Mouse (Mus musculus) neutrophil, adult 5-6 weeks (primary cell): ENCODE data around the gene Scg2. TPM values are rescaled to one million over a fixed set of nuclear protein-coding genes. Genes with fewer than 3 reads are reported as not detected.

Experiments
- ATAC-seq: fragments of 151-379, 151-347 bp; 2 replicates; pipeline ENCODE4 v1.8.0; 2017; ENCODE audit warnings: mild to moderate bottlenecking, moderate TSS enrichment; ENCODE audit not compliant: insufficient number of reproducible peaks, poor library complexity, low FRiP score, severe bottlenecking; ENCODE audit errors: extremely low read depth
- total RNA-seq: library from RNA; stranded (forward); fragments of 200-1000 nt; gene quantifications from 2 replicates; pipeline ENCODE4 v1.2.3, GENCODE M21; 2017

Gene Scg2
- total RNA-seq: not detected in 2 replicates

DNA sequence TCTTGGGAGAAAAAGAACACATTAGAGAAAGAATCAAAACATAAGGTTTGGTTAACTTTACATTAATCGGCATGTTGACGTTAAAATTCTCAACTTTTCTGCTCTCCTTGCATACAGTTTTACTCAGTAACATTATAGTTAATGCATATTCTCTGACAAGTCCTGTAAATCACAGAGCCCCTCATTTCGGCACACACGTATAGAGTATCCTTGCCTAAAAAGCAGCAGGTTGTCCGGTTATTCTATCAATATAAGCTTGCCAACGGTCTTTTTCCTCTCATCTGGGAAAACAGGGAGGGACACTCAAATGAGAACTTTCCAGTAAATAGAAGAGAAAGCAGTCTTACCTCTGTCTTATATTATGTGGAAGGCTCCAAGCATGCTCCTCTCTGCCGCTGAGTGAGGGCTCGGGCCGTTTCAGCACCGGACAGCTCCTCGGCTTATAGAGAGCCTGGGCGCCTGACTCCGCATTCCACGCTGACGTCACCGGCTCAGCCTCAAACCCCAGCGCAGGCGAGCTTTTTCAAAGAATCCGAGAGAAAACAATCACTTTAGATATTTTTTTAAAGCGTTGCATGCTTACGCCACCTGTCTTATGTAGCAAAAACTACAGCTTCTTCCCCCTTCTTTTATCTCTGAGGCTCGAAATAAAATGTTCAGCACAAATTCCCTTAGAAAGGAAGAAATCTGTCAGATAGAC lies at the start of gene Scg2:
Scg2 (minus strand) TSS at position 512 of the 700 bp plus-strand sequence.
- no peak for ATAC-seq

DNA sequence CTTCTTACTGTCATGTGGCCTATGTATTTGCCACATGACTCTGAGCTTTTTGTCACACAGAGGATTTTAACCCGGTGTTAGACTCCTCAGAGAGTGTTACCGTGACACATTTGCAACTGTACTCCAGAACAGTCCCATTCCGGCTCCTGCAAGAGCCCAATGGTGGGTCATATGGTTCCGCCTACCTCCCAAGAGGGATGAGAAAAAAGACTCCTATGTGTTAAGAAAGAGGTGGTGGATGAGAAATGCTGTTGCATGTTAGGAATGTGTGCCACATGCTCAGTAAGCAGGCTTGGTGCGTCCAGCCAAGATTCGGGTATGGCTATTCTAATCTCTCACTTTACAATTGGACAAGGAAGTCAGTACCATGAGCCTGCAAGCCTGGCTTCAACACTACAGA lies 45.6 kb upstream of the Scg2 start:
- ATAC-seq: no peak

DNA sequence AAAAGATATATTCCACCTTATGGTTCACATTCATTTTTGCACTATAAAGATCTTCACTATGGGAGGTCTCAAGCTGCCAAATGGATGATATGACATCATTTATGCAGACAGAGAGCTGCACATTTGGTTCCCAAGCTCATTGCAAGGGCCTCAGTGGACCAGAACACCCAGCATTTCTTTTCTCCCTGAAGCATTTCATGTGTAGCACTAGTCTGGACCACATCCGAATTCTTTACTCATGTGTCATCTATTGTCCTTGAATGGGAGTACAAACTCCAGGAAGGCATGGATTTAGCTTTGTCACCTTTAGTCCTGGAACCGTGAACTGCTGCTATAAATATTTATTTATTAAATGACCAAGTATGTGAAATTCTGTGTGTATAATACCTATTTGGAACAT lies 30.9 kb upstream of the Scg2 start:
- no peak for ATAC-seq

DNA sequence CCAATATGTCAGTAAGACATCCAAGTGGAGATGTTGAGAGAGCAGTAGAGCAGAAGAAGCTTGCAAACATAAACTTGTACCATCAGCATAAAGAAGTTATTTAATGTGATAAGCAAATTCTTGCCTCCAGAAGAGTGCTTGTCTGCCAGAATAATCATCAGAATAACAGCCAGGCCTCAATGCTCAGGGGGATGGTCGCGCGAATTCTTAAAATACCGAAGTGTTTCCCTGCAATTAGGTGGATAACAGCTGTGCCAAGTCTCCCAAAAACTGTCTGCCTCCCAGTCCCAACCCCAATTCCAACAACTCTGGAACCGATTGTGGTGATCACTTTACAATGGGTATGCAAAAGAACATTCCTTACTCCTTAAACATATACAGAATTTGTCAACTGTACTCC lies 30.0 kb upstream of the Scg2 start:
- ATAC-seq: no peak

DNA sequence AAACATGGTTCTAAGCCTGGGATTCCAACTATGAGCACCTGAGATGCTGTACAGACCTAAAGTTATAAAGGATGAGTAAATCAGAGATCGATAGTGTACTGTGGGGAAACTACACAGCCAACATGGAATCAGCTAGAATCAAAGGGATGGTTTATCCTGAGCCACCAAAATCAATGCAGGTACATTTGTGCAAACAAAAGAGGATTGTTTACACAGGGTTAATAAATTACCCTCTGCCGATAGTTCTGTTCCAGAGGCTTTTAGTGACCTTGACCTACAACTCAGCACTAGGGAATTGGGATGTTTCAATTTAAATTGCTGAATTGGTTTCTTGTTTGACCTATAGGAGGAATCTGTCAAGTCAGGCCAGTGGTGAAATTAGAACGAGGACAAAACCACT lies 26.7 kb upstream of the Scg2 start:
- ATAC-seq: no peak

DNA sequence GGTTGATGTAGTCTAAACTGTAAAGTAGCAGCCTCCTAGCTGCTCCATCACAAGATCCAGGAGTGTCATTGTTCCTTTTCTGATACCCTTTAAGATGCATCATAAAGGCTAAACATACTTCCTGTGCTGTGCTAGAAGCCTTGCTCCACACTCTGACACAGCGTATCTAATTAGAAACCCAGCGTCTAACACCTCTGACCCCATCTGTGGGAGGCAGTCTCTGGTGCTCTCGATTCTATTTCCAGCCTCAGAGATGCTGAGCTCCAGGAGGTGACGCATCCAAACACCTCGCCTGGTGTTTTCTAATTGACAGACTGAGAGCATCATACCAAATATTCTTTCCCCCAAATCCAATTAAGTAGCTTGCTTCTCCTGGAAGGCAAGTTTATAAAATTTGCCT lies 18.6 kb upstream of the Scg2 start:
- no peak for ATAC-seq

DNA sequence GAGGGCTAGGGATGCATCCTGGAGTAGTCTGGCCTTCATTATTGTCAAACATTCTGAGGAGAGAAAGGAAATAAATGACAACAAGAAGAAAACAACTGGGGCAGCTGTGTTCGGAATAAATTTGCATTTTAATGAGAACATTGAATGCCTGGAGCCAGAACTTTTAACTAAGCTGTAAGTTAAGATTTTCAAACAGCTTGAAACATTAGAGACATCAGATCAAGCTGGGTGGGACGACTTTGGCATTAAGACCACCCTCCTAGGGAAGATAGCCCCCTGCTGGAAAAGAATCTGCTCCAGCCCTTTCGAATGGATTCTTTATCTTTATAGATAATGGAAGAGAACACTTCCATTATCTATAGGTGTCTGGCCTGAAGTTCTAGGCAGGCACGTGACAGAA lies 14.2 kb upstream of the Scg2 start:
- ATAC-seq: no peak

DNA sequence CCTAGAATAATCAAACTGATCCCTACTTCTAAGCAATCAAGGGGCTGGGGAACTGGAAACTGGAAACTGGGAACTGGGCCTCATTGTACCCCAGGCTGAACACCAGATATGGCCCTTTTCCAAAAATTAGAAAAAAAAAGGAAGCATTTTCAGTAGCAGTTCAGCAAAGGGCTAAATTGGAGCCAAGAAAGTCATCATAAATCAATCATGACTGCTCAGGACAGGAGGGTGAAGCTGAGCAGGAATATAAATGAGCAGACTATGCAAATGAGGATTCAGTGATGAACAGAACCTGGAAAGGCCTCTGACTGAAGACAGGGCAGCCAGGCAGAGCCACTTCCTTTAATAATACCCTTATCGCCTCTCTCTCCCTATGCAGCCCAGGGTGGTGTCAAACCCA lies 12.4 kb upstream of the Scg2 start:
- no peak for ATAC-seq

DNA sequence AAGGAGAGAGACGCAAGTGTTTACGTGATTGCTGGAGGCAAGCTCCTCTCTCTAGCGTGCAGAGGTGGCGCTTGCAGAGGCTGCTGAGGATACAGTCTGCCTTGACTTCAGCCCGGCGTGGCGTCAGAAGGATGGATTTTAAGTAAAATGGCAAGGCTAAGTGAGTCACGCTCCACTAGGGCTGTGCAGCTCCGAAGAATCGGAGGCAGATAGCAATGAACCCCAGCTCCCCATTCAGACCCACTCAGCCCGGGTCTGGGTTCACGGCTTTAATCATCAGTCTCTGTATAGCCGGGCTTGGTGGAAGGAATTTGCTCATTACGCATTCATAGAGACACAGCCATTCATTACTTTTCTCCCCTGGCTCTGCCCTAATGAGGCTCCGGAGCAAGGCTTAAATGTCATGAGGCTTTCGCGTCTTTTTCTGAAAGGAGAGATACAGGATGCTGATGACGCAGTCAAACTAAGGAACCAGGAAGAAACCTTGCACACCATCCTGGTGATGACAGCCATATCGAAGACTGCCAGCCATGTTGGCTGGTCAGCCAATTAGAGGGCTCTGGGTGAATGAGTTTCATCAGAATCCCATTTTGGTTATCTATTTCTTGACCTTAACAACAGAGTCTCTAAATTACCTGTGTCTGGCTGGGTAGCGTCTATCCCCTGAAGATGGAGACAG lies 10.6 kb upstream of the Scg2 start:
- ATAC-seq: no peak

DNA sequence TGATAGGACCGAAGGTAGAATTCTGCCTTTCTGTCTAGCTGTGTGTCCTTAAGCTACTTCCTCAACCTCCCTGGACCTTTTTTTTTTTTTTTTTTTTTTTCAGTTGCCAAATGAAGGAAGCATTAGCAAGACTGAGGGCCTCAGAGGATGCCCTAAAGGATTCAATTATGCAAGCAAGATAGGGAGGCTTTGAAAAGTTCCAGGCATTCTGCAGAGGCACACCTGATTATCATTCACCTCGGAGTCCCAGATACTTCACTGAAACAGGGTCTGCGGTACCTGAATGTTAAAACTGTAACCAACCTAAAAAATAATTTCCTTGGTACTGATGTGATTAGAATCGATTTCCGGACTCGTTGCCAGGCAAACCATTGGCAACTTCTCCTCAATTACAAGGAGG lies 10.0 kb upstream of the Scg2 start:
- ATAC-seq: no peak

DNA sequence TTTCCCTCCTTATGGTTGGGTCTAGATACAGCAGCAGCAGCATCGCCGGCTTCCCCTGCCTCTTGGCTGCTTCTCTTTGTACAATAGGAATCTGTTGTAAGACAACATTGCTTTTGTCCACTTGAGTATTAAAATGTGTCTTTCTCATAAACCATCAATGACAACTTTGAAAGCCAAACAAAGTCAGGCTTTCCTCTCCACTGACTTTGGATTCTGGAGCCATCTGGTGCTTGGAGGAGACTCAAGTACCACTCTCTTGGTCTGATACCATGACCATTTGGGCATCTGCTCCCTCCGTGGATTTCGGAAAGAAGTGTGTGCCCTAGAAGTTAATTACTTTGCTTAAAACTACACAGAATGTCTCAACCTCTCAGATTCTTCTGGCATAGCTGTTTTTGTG lies 5.7 kb upstream of the Scg2 start:
- no peak for ATAC-seq

DNA sequence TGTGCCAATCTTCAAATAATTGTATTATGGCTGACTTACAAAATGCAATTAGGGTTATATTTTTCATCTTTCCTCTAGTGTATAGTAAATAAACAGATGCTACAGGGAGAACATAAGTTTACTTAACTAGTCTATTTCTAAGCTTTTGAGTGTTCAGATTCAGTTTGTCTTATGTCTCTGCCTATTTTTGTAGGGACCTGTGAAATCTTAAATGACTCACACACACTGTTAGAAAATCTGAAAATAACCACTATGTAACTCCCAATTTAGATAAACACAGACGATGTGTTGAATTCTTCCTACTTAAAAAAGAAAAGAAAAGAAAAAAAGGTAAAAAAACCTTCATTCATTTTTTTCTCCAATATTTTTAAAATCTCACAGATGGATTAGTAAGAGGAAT lies 2.2 kb downstream of the Scg2 start:
- no peak for ATAC-seq

DNA sequence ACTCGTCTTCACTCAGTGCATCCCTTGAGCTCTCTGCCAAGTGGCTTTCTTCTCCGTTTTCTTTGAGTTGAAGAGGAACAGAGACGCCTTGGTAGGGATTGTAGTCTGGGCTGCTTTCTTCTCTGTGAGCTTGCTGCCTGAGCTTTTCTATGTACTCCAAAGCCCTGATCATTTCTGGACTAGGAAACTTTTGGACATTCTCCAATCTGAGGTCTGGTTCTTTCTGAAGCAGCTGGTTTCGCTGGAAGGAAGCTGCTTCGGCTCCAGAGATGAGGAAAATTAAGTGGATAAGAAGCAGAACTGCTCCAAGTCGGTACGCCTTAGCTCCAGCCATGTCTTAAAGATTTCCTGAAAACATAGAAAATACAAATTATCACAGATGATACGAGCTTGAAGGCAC lies 3.2 kb downstream of the Scg2 start:
- ATAC-seq: no peak

DNA sequence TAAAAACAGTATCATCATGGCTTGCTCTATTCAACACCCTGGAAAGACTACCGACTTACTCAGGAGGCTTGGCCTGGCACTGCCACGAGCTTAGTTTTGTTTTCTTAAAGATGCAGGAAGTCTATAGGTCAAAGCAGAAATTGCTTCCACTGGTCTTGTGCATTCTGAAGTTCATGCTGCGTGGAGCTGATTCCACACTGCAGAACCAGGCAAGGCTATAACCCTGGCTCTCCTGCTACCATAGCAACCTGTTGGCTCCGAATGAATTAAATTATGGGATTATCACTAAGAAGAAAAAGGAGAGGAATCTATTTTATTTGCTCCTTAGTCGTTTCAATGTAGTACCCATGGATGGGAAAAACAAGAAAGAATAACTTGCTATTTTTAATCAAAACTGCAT lies 10.9 kb downstream of the Scg2 start:
- ATAC-seq: no peak

DNA sequence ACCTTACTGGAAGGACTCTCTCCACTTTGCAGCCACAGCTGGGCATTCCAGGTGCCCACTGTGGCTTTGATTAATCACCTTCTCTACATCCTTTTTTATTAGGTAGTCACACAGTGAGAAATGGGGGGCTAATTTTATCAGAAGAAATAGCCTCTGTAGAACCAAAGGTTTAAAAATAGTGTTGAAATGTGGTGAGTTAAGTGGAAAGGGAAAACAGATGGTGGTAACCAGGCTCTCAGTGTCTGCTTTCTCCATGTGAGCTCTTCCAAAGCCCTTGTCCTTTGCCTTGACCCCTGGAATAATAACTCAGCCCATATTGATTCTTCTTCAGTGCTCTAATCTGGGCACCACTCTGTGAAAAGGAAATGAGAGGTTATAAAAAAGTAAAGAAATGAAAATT lies 24.4 kb downstream of the Scg2 start:
- ATAC-seq: no peak

DNA sequence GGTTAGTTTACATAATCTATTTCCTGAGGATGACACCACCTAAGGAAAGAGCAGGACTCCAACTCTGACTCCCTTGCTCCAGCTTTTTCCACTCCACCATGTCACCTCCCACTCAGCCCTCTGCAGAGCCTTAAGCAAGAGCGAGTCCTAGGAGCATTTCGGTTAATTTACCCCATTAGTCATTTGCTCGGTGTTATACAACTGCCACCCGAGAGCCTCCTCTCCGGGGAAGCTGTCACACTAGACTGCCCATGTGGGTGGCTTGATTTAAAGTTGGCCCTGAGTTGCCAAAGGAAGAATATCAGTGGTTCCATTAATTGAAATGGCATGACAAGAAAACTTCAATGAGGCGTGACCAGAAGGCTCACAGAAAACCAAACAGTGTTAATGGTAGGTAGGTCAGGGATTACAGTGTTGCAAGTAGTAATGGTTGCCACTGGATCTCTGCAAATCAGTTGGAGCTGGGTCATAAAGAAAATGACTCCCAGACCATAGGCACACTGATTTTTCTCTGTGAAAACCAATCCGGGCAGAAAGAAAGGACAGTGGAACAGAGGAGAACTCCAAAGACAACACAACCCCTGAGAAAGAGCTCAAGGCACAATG lies 33.5 kb downstream of the Scg2 start:
- ATAC-seq: no peak

DNA sequence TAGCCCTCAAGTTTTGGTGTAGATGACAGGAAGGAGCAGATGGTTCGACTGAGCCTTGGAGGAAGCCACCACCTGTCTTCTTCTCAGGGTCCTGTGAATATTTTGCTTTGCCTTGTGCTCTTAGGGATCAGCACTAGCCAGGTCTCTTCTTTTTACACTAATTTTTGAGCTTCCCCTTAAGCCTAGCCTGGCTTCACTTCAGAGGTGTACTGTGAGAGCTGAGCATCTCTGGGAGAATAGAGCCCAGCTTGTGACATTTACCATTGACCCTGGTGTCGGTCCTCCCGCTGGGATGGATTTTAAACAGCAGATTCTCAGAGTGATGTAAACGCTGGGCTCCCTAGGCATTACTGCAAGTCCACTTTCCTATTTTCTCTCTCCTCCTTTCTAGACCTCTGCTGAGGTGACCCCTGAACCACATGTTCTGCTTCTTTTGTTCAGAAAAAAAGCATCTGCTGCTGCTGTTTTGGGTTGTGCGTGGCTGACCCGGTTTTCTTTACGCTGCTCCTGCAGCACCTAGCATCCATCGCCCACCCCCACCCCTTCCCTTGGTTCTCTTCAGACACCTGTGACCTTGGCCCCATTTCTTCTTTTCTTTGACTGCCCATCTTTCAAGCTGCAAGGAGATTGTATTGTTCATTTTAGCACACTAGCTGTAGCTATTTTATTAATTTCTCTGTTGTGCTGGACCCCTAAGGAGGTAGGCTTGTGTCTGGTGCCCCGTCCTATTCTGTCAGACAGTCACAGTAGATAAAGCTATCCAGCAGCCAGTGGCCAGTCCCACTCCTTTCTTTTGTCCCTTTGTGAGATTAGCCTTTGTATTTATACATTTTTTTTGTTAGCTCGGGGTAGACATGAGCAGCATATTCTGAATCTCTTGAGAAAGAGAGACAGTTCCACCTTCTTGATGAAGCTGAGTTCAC lies 38.6 kb downstream of the Scg2 start:
- no peak for ATAC-seq

DNA sequence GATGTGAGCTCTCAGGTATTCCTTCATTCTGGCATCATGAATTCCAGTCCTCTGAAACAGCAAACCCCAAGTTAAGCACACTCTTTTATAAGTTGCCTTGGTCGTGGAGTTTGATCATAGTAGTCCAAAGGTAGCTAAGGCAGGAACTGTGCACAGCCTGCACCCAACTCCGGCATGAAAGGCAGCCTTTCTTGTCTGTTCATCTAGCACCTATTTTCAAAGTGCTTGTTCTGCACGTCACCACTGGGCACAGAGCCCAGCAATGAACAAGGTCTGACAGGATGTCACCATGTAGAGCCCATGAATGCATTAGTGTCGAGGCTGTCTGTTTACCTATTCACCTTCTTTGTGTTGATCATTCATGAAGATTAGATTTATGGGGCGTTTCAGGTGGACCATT lies 39.6 kb downstream of the Scg2 start:
- no peak for ATAC-seq
